Mouse (Mus musculus) adrenal gland, postnatal 14 days (tissue): ENCODE results near the gene Ren1. TPM values are rescaled to one million over a fixed set of nuclear protein-coding genes. Genes with fewer than 3 reads are reported as not detected.

Source experiments
- DNase-seq: peaks from one replicate; pipeline ENCODE4 v3.0.0; 2021; ENCODE audit warnings: mixed read lengths
- total RNA-seq: library from RNA; stranded (reverse); gene quantifications from 2 replicates; pipeline ENCODE4 v1.2.3, GENCODE M21; 2021

The Ren1 gene
- total RNA-seq, 1 experiment from 2014 or later = 5.4 TPM

- DNase-seq = no peak
These were observed 6.0 kb upstream of the Ren1 start for GRCm38 (mm10) chr1:133344357-133344756.

GRCm38 (mm10) chr1:133346531-133346930 lies 3.8 kb upstream of the Ren1 start:
- no peak for DNase-seq

- DNase-seq = no peak
These were observed 3.1 kb upstream of the Ren1 start for GRCm38 (mm10) chr1:133347226-133347625.

GRCm38 (mm10) chr1:133347693-133348520 lies 2.4 kb upstream of the Ren1 start:
- peak; percentile 69 for DNase-seq

GRCm38 (mm10) chr1:133351762-133352161 lies 1.5 kb downstream of the Ren1 start:
- DNase-seq = no peak

GRCm38 (mm10) chr1:133353371-133353809 lies 3.1 kb downstream of the Ren1 start:
- DNase-seq = peak; percentile 88

GRCm38 (mm10) chr1:133355469-133355868 lies 5.2 kb downstream of the Ren1 start:
- DNase-seq = no peak

GRCm38 (mm10) chr1:133355912-133356311 lies 5.6 kb downstream of the Ren1 start:
- DNase-seq = no peak

GRCm38 (mm10) chr1:133356330-133356729 lies 6.0 kb downstream of the Ren1 start:
- DNase-seq = no peak

GRCm38 (mm10) chr1:133361006-133361405 lies 10.7 kb downstream of the Ren1 start:
- no peak for DNase-seq

GRCm38 (mm10) chr1:133362103-133362502 lies 11.8 kb downstream of the Ren1 start:
- DNase-seq = no peak

- DNase-seq = peak; percentile 93
These were observed 13.1 kb downstream of the Ren1 start, which contains the start of gene Etnk2 for GRCm38 (mm10) chr1:133363276-133364021. Etnk2 (plus strand) TSS chr1:133363572.

GRCm38 (mm10) chr1:133364022-133364630 lies 13.8 kb downstream of the Ren1 start:
- no peak for DNase-seq

- peak; percentile 57 for DNase-seq
These were observed 14.6 kb downstream of the Ren1 start for GRCm38 (mm10) chr1:133364890-133365289.

- DNase-seq = no peak
These were observed 16.8 kb downstream of the Ren1 start for GRCm38 (mm10) chr1:133366951-133367605.

- DNase-seq = peak; percentile 66
These were observed 17.5 kb downstream of the Ren1 start for GRCm38 (mm10) chr1:133367606-133368488.

- peak; percentile 45 for DNase-seq
These were observed 18.3 kb downstream of the Ren1 start for GRCm38 (mm10) chr1:133368644-133369043.

GRCm38 (mm10) chr1:133370352-133370751 lies 20.0 kb downstream of the Ren1 start:
- DNase-seq = no peak

- DNase-seq = no peak
These were observed 21.1 kb downstream of the Ren1 start for GRCm38 (mm10) chr1:133371431-133371830.

GRCm38 (mm10) chr1:133372113-133372512 lies 21.8 kb downstream of the Ren1 start:
- DNase-seq = peak; percentile 71

- DNase-seq = no peak
These were observed 25.5 kb downstream of the Ren1 start for GRCm38 (mm10) chr1:133375696-133376346.
